Mouse (Mus musculus) stomach, postnatal 0 days (tissue): ENCODE results near the gene Ngp.

Experiments used
- CTCF ChIP-seq: IDR thresholded peaks from 2 replicates; pipeline ENCODE4 v1.5.1; 2016; ENCODE audit warnings: antibody characterized with exemption, low read depth, mild to moderate bottlenecking, moderate library complexity
- EP300 ChIP-seq: optimal IDR thresholded peaks from 2 replicates; pipeline ENCODE3; 2016; ENCODE audit warnings: antibody characterized with exemption

DNA sequence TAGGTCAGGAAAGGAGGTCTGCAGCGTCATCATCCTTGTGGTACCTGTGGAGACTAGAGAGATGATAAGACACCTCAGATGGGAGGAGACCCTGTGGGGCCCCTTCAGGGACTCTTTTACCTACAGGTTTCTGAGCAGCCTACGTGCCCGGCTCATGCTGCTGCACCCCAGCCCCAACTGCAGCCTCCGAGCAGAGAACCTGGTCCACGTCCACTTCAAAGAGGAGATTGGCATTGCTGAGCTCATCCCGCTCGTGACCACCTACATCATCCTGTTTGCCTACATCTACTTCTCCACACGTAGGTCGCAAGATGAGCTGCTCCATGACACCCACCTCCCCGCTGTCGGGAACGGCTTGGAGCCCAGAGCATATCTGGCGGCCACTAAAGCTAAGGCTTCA, 45.7 kb upstream of the Ngp start:
- TF ChIP-seq CTCF (no peak), EP300 (no peak)
